Mouse (Mus musculus) hindbrain, embryonic 10.5 days (tissue): Measurements from ENCODE around the gene Adra2b. TPM values are rescaled to one million over a fixed set of nuclear protein-coding genes. Genes with fewer than 3 reads are reported as not detected.

Experiments used
- DNase-seq: peaks from one replicate; pipeline ENCODE4 v3.0.0-alpha.2; 2017; ENCODE audit warnings: low spot score
- H3K27ac ChIP-seq: fragments of 300-500 bp; sonication (generic); 2 replicates; pipeline ENCODE4 v1.5.1; 2016; ENCODE audit warnings: mild to moderate bottlenecking, moderate library complexity
- H3K27me3 ChIP-seq: fragments of 300-500 bp; sonication (generic); 2 replicates; pipeline ENCODE4 v1.6.1; 2016; ENCODE audit warnings: mild to moderate bottlenecking; ENCODE audit not compliant: poor library complexity, insufficient read depth, severe bottlenecking
- H3K36me3 ChIP-seq: fragments of 300-500 bp; sonication (generic); 2 replicates; pipeline ENCODE4 v1.6.1; 2016; ENCODE audit warnings: mild to moderate bottlenecking, moderate library complexity
- H3K4me1 ChIP-seq: fragments of 300-500 bp; sonication (generic); replicated peaks from 2 replicates; pipeline ENCODE4 v1.6.1; 2016; ENCODE audit warnings: mild to moderate bottlenecking
- H3K4me3 ChIP-seq: fragments of 300-500 bp; sonication (generic); 2 replicates; pipeline ENCODE4 v1.5.1; 2016; ENCODE audit warnings: mild to moderate bottlenecking, moderate library complexity
- H3K9me3 ChIP-seq: fragments of 300-500 bp; sonication (generic); 2 replicates; pipeline ENCODE4 v1.6.1; 2016; ENCODE audit warnings: mild to moderate bottlenecking, moderate library complexity
- WGBS: fragments of 180-500 bp; shearing (Covaris S2); methylation state at CpG from one replicate; pipeline ENCODE4 v1.1.7; 2016; 5-methylcytosine and 5-hydroxymethylcytosine counted together
- polyA plus RNA-seq: library from polyadenylated mRNA; unstranded; fragments of >200 nt; fragmentation: Nextera tagmentation; extraction: Ambion mirVana; gene quantifications from 2 replicates; pipeline ENCODE4 v1.2.1, GENCODE M21; 2016

Gene Adra2b
- polyA plus RNA-seq, 1 experiment from 2014 or later = 3.0 TPM

DNA sequence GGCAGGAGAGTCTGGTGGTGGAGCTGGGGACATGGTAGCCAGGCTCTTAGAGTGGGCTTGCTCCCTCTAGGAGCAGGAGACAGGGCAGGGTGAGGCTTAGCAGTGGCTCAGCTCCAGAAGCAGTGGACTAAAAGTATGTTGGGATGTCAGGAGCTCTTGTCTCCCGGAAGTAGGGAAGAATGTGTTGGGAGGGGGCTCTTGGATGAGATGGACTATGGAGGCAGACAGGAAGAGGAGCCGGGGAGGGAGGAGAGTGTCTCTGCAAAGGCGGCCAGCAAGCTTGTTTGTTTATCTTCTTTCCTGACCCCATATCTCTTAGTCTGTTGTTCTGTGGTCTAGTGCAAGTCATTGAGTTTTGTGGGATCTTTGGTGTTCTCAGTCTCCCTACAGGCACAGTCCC is 12.1 kb downstream of the Adra2b start:
- Histone ChIP-seq H3K27me3 (peaks cover 5% of the 10 kb centered on the region; the same call in 1 of the 2 replicates), H3K4me1 (peaks cover 44% of the 10 kb centered on the region), H3K27ac (peak overlapping the region; percentile 70), H3K9me3 (no peaks in the 10 kb centered on the region), H3K36me3 (no peaks in the 10 kb centered on the region), H3K4me3 (no peak overlapping the region)
- DNase-seq = no peak
- 74% methylated on average over 3 of the region's 3 CpGs for WGBS

DNA sequence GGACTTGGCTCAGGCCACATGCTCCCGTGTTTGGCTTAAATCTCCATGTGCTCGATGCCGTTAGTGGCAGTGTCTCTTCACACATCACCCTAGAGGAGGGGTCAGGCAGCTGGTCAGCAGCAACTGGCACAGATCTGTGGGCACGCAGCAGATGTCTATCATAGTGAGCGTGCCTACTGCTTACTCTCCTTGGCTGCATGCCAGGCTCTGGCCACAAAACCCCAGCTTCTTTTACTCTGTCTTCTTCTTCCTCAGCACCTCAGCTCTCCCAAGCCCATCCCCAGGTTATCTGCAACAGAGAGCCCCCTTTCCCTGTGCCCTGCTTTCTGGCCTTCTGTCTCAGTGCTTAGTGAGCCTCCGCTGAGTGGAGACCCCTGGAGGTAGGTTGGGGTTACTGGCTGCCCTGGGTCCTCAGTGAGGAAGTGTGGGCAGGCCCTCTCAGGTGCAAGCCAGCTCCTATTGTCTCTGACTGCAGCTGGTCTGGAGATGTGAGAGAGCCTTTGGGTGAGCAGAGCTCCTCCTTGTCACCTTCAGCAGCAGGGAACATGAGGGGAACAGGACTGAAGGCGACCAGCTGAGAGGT is 12.8 kb downstream of the Adra2b start:
- WGBS = 57% methylated on average over 7 of the region's 7 CpGs
- H3K27ac ChIP-seq = 0 out of 2 replicates have a peak overlapping the region, but pooled peaks have one; percentile 29
- no peak for DNase-seq

DNA sequence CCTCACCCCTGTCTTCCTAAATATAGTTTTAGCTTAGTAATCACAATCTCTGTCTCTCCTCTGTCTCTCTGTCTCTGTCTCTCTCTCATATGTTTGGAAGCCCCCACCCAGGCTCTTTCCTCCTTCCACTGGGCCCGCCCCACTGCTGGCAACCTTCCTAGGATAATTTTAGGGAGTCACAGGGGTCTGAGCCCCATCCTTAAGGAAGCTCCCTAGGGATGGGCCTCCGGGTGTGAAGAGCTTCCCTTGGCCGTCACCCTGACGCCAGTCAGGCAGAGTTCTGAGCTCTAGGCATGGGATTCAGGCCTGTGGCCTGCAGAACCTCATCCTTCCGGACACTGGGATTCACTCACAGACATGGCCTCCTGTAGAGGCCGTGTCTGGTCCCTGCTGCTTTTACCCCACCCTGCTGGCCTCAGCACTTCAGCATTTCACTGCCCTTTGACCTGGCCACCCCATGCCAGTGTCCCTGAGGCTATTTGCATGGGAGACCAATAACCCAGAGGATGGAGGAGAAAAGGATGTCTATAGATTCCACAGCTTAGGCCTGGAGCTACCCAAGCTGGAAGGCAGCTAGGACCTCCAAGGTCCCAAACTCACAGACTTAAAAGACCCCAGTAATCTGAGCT is 13.5 kb downstream of the Adra2b start:
- no peaks in the 10 kb centered on the region for H3K36me3 ChIP-seq
- no peak overlapping the region for H3K4me3 ChIP-seq
- WGBS = 80% methylated on average over 6 of the region's 6 CpGs
- no peak for DNase-seq
- no peaks in the 10 kb centered on the region for H3K27me3 ChIP-seq
- no peak overlapping the region for H3K27ac ChIP-seq
- H3K4me1 ChIP-seq = peaks cover 29% of the 10 kb centered on the region
- no peaks in the 10 kb centered on the region for H3K9me3 ChIP-seq

More for the DNA sequence above, 12.8 kb downstream of the Adra2b start:
- Histone ChIP-seq H3K4me3 (no peak overlapping the region), H3K9me3 (no peaks in the 10 kb centered on the region), H3K27me3 (no peaks in the 10 kb centered on the region), H3K36me3 (no peaks in the 10 kb centered on the region), H3K4me1 (peaks cover 36% of the 10 kb centered on the region)

GRCm38 (mm10) chr2:127377942-127378610 is 15.1 kb downstream of the Adra2b start:
- Histone ChIP-seq H3K4me1 (peaks cover 28% of the 10 kb centered on the region), H3K27me3 (no peaks in the 10 kb centered on the region), H3K36me3 (no peaks in the 10 kb centered on the region), H3K27ac (peak overlapping the region; percentile 16; the same call in 1 of the 2 replicates), H3K4me3 (no peak overlapping the region), H3K9me3 (no peaks in the 10 kb centered on the region)
- WGBS = 70% methylated on average over 7 of the region's 7 CpGs
- no peak for DNase-seq

- no peaks in the 10 kb centered on the region for H3K36me3 ChIP-seq
- H3K27me3 ChIP-seq = no peaks in the 10 kb centered on the region
- H3K4me3 ChIP-seq = no peak overlapping the region
- no peak for DNase-seq
- H3K9me3 ChIP-seq = no peaks in the 10 kb centered on the region
- WGBS = 72% methylated on average over 7 of the region's 7 CpGs
- H3K27ac ChIP-seq = no peak overlapping the region
- H3K4me1 ChIP-seq = peaks cover 28% of the 10 kb centered on the region
Measured at GRCm38 (mm10) chr2:127378611-127378990, 15.6 kb downstream of the Adra2b start.

DNA sequence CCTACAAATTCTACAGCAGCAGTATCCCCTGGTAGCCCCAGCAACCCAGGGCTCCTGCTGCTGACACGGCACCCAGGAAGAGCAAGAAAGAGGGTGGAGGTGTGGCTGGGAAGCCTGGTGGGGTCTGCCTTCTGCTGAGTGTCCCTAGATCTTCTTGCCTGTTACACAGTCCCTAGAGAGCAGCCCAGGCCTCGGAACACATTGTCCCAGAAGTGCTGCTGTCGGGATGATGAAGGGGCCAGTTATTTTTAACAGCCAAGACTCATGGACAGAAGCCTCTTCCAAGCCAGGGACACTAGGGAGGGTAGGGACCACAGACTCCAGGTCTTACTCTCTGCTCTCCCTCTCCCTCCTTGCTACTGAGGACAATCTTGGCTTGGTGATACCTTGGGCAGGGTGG is 16.2 kb downstream of the Adra2b start:
- Histone ChIP-seq H3K4me1 (peaks cover 28% of the 10 kb centered on the region), H3K27me3 (no peaks in the 10 kb centered on the region), H3K27ac (0 out of 2 replicates have a peak overlapping the region, but pooled peaks have one; percentile 1), H3K9me3 (no peaks in the 10 kb centered on the region), H3K36me3 (no peaks in the 10 kb centered on the region), H3K4me3 (no peak overlapping the region)
- no peak for DNase-seq
- 79% methylated on average over 3 of the region's 3 CpGs for WGBS

- H3K27me3 ChIP-seq = no peaks in the 10 kb centered on the region
- no peaks in the 10 kb centered on the region for H3K36me3 ChIP-seq
- no peak overlapping the region for H3K27ac ChIP-seq
- no peaks in the 10 kb centered on the region for H3K9me3 ChIP-seq
- H3K4me1 ChIP-seq = peaks cover 6% of the 10 kb centered on the region
- 66% methylated on average over 7 of the region's 7 CpGs for WGBS
- no peak for DNase-seq
- H3K4me3 ChIP-seq = no peak overlapping the region
Measured at GRCm38 (mm10) chr2:127383881-127384280, 20.9 kb downstream of the Adra2b start.

DNA sequence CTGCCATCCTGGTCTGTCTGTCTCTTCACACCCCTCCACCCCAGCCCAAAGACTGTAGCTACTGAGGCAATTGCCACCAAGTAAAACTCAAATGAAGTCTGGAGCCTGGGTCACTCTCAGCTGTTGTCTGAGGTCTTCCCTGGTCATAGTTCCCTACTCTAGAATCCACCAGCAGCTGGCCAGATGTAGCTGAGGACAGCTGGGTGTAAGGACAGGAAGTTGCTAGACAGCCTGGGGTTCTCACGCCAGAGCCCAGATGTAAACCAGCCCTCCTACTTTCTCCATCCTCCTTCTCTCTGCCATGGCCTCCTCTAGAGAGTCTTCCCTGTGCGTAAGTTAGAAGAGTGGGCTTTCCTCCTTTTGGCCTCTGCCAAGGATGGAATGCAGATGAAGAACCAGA is 24.5 kb downstream of the Adra2b start:
- no peak overlapping the region for H3K4me3 ChIP-seq
- WGBS = 82% methylated on average over 2 of the region's 2 CpGs
- no peaks in the 10 kb centered on the region for H3K9me3 ChIP-seq
- no peak overlapping the region for H3K27ac ChIP-seq
- H3K27me3 ChIP-seq = no peaks in the 10 kb centered on the region
- H3K4me1 ChIP-seq = peaks cover 4% of the 10 kb centered on the region; the same call in 1 of the 2 replicates
- no peak for DNase-seq
- H3K36me3 ChIP-seq = no peaks in the 10 kb centered on the region

DNA sequence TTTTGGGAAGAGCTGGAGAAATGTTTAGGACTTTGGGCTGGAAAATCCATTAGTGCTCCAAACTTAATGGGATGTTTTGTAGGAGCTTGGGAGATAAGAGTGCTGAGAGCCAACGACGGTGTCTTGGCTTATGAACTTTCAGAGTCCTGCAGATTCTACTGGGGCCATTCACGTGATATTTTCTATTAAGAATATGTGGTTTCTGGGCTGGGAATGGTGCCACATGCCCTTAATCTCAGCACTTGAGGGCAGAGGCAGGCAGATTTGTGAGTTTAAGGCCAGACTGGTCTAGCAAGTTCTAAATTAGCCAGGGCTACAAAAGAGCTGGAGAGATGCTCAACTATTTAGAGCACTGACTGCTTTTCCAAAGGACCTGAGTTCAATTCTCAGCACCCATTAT is 27.3 kb downstream of the Adra2b start:
- 84% methylated on average over 3 of the region's 3 CpGs for WGBS
- H3K27ac ChIP-seq = no peak overlapping the region
- H3K27me3 ChIP-seq = no peaks in the 10 kb centered on the region
- H3K9me3 ChIP-seq = no peaks in the 10 kb centered on the region
- DNase-seq = no peak
- H3K36me3 ChIP-seq = no peaks in the 10 kb centered on the region
- H3K4me1 ChIP-seq = peaks cover 4% of the 10 kb centered on the region; the same call in 1 of the 2 replicates
- H3K4me3 ChIP-seq = no peak overlapping the region

DNA sequence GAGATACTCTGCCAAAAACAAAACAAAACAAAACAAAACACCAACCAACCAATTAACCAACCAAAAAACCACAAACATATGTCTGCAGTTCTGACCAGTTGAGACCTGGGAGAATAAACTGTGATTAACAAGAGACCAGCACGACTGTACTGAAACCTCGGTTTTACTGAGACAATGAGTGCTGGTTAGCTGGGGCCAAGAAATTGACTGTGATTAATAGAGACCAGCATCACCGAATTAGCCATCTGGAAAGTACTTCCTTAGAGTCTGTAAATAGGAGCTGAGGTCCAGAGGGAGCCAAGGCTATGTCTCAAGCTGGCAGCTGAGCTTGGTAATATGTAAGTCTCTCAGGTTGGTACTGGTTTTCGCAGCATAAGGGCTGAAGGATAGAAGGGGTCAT is 27.8 kb downstream of the Adra2b start:
- 75% methylated on average over 4 of the region's 4 CpGs for WGBS
- H3K4me1 ChIP-seq = peaks cover 5% of the 10 kb centered on the region; the same call in 1 of the 2 replicates
- no peak overlapping the region for H3K27ac ChIP-seq
- H3K27me3 ChIP-seq = no peaks in the 10 kb centered on the region
- no peak overlapping the region for H3K4me3 ChIP-seq
- DNase-seq = no peak
- no peaks in the 10 kb centered on the region for H3K9me3 ChIP-seq
- no peaks in the 10 kb centered on the region for H3K36me3 ChIP-seq

DNA sequence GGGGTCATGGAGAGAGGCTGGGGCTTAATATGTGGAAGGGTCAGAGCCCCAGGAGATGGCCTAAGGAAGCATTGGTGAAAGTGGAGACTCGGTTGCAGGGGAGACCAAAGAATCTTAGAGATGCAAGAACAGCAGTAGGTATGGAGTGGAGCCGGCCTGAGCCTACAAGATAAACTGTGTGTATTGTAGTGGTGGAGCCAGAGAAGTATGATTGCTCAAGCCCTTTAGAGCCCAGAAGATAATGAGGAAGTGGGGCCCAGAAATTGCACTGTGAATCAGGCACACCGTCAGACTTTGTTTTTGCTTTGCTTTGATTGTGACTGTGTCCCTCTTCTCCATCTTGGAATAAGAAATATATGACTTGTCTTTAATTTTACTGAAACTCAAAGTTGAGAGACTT is 28.3 kb downstream of the Adra2b start:
- DNase-seq = no peak
- no peaks in the 10 kb centered on the region for H3K9me3 ChIP-seq
- H3K36me3 ChIP-seq = no peaks in the 10 kb centered on the region
- H3K27me3 ChIP-seq = no peaks in the 10 kb centered on the region
- WGBS = 71% methylated on average over 3 of the region's 3 CpGs
- no peak overlapping the region for H3K27ac ChIP-seq
- peaks cover 6% of the 10 kb centered on the region; the same call in 1 of the 2 replicates for H3K4me1 ChIP-seq
- no peak overlapping the region for H3K4me3 ChIP-seq

GRCm38 (mm10) chr2:127394606-127395161 is 31.7 kb downstream of the Adra2b start:
- Histone ChIP-seq H3K4me1 (peaks cover 7% of the 10 kb centered on the region; the same call in 1 of the 2 replicates), H3K27me3 (no peaks in the 10 kb centered on the region), H3K9me3 (no peaks in the 10 kb centered on the region), H3K27ac (no peak overlapping the region), H3K4me3 (no peak overlapping the region), H3K36me3 (no peaks in the 10 kb centered on the region)
- no peak for DNase-seq
- WGBS = 83% methylated on average over 5 of the region's 5 CpGs

DNA sequence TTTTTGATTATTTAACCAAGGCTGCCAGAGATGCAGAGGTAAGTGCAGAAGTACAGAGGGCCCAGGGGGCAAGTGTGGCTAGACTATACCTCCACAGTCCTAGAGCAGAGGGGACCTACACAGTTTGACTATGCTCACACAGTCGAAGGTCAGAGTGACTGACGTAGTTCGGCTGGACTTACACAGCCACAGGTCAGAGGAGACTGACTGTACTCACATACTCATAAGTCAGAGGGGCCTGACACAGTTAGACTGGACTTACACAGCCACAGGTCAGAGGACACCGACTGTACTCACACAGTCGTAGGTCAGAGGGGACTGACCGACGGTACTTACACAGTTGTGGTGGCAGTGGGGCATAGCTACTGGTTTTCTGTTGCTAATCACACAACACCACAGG is 35.7 kb downstream of the Adra2b start:
- Histone ChIP-seq H3K4me1 (peaks cover 24% of the 10 kb centered on the region), H3K36me3 (no peaks in the 10 kb centered on the region), H3K27me3 (no peaks in the 10 kb centered on the region), H3K27ac (no peak overlapping the region), H3K9me3 (no peaks in the 10 kb centered on the region), H3K4me3 (no peak overlapping the region)
- 88% methylated on average over 7 of the region's 7 CpGs for WGBS
- DNase-seq = no peak
